Comparison of ENCODE assay signal across 11 mouse cellular contexts in genomic region chr3:139802716-139803710, GRCm38 (mm10).
DNase-seq lines count a peak whose midpoint lies in the region; ATAC-seq lines count a peak whose summit lies in the region.
"Had no signal": no experiment of that assay in that cellular context is flagged by ENCODE, and none has a peak within 500 bp of the region (broad histone marks: within the 10 kb centered on the region; RNA-seq: fewer than 3 reads in every experiment).

No protein-coding gene starts in this region.

- H3K9ac ChIP-seq in kidney, embryonic 14.5 days (ENCODE audit: low read depth, low read length), result no peak overlapping the region
- H3K9ac ChIP-seq in heart, embryonic 12.5 days, result no peak overlapping the region
- H3K9ac ChIP-seq in liver, embryonic 12.5 days, result no peak overlapping the region
- H3K9ac ChIP-seq: hindbrain, embryonic 15.5 days; lung, embryonic 15.5 days had no signal

- no peaks in the 10 kb centered on the region for H3K27me3 ChIP-seq in kidney, embryonic 14.5 days (ENCODE audit: control insufficient read depth, insufficient read depth, low read length)
- H3K27me3 ChIP-seq in heart, embryonic 12.5 days (replicated peaks), result no peaks in the 10 kb centered on the region
- no peaks in the 10 kb centered on the region for H3K27me3 ChIP-seq in liver, embryonic 12.5 days (replicated peaks)
- H3K27me3 ChIP-seq: hindbrain, embryonic 15.5 days; lung, embryonic 15.5 days had no signal

- H3K4me2 ChIP-seq in kidney, embryonic 14.5 days (replicated peaks; ENCODE audit: low read depth, low read length), result no peak overlapping the region
- no peak overlapping the region for H3K4me2 ChIP-seq in heart, embryonic 12.5 days
- no peak overlapping the region for H3K4me2 ChIP-seq in liver, embryonic 12.5 days
- H3K4me2 ChIP-seq: hindbrain, embryonic 15.5 days; lung, embryonic 15.5 days had no signal

- no peak for DNase-seq in kidney, postnatal 10 days
- DNase-seq in brain, adult 2 months (ENCODE audit: low read depth, low spot score), result peak; percentile 55
- DNase-seq in lung, postnatal 36 days, result peak; percentile 12
- DNase-seq in thymus, postnatal 25 days, result no peak
- DNase-seq in spleen, adult 18-20 months, result no peak
- DNase-seq: cerebellum, adult 11-12 months had no signal

- no peak overlapping the region for H3K4me3 ChIP-seq in kidney, embryonic 14.5 days (ENCODE audit: low read length)
- no peak overlapping the region for H3K4me3 ChIP-seq in heart, embryonic 12.5 days
- no peak overlapping the region for H3K4me3 ChIP-seq in liver, embryonic 12.5 days
- H3K4me3 ChIP-seq: hindbrain, embryonic 15.5 days; lung, embryonic 15.5 days had no signal

- no peaks in the 10 kb centered on the region for H3K9me3 ChIP-seq in kidney, embryonic 14.5 days (ENCODE audit: control insufficient read depth, low read length)
- no peaks in the 10 kb centered on the region for H3K9me3 ChIP-seq in heart, embryonic 12.5 days (replicated peaks)
- H3K9me3 ChIP-seq in liver, embryonic 12.5 days (replicated peaks), result no peaks in the 10 kb centered on the region
- H3K9me3 ChIP-seq: hindbrain, embryonic 15.5 days; lung, embryonic 15.5 days had no signal

- ATAC-seq in kidney, embryonic 14.5 days (ENCODE audit: low FRiP score, low TSS enrichment), result peak; percentile 72; the same call in 1 of the 2 replicates
- ATAC-seq in heart, embryonic 12.5 days (ENCODE audit: insufficient number of reproducible peaks, low FRiP score), result 0 out of 2 replicates have a peak, but pooled peaks have one; percentile 48
- ATAC-seq in liver, embryonic 12.5 days, result no peak

- no peaks in the 10 kb centered on the region for H3K36me3 ChIP-seq in kidney, embryonic 14.5 days (ENCODE audit: control insufficient read depth, insufficient read depth, low read length)
- no peaks in the 10 kb centered on the region for H3K36me3 ChIP-seq in heart, embryonic 12.5 days
- no peaks in the 10 kb centered on the region for H3K36me3 ChIP-seq in liver, embryonic 12.5 days
- H3K36me3 ChIP-seq: hindbrain, embryonic 15.5 days; lung, embryonic 15.5 days had no signal

- 67% methylated on average over 7 of the region's 7 CpGs for WGBS in kidney, embryonic 14.5 days
- 60% methylated on average over 7 of the region's 7 CpGs for WGBS in heart, embryonic 12.5 days
- WGBS in liver, embryonic 12.5 days (ENCODE audit: insufficient replicate concordance), result 54% methylated on average over 7 of the region's 7 CpGs

- no peaks in the 10 kb centered on the region for H3K4me1 ChIP-seq in kidney, embryonic 14.5 days (ENCODE audit: control insufficient read depth, insufficient read depth, low read length)
- H3K4me1 ChIP-seq in heart, embryonic 12.5 days (replicated peaks), result no peaks in the 10 kb centered on the region
- H3K4me1 ChIP-seq in liver, embryonic 12.5 days, result no peaks in the 10 kb centered on the region
- H3K4me1 ChIP-seq: hindbrain, embryonic 15.5 days; lung, embryonic 15.5 days had no signal

- H3K27ac ChIP-seq in kidney, embryonic 14.5 days (ENCODE audit: low read depth, low read length), result no peak overlapping the region
- H3K27ac ChIP-seq in heart, embryonic 12.5 days (ENCODE audit: poor library complexity, severe bottlenecking), result no peak overlapping the region
- H3K27ac ChIP-seq in liver, embryonic 12.5 days, result no peak overlapping the region
- H3K27ac ChIP-seq: hindbrain, embryonic 15.5 days; lung, embryonic 15.5 days had no signal

Comparison
In these comparisons a context has a peak if more than half of its experiments do, and no peak if none do; other contexts are left out.
1. DNase-seq: peak in brain, adult 2 months (single experiment) and lung, postnatal 36 days (single experiment); none in kidney, postnatal 10 days (single experiment), thymus, postnatal 25 days (single experiment) and spleen, adult 18-20 months (0 of 2).